Mouse (Mus musculus): ENCODE results near the gene Kif11. TPM values are rescaled to one million over a fixed set of nuclear protein-coding genes. Genes with fewer than 3 reads are reported as not detected.

The Kif11 gene
- polyA plus RNA-seq, 1 experiment from 2014 or later = 39.5 TPM

DNA sequence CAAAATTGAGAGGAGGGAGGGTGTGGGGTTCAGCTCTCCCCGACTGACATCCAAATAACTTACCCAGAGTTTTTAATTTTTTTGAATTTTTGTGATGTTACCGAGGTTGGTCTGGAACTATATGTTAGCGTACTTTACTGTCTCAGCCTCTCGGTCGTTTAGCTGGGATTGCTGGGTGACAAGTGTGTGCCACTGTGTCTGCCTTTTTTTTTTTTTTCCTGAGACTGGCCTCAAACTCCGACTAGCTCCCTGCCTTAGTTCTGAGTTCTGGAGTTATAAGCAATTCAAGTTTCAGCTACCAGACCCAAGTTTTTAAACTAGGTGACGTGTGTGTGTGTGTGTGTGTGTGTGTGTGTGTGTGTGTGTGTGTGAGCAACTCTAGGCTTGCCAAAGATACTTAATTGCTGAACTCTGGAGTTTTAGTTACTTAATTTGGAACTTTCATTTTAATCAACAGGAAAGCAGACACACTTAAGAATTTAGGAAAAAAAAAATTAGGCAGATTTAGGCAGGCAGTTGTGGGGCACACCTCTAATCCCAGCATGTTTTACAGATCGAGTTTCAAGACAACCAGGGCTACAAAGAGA, 1.3 kb downstream of the Kif11 start:
- Histone ChIP-seq H3K4me1 (peaks cover 46% of the 10 kb centered on the region), H3K4me3 (peak overlapping the region; percentile 95), H3K9ac (peak overlapping the region; percentile 87), H3K27me3 (replicated peaks) (no peaks in the 10 kb centered on the region), H3K27ac (replicated peaks) (no peak overlapping the region), H3K4me2 (peak overlapping the region; percentile 76), H3K36me3 (peaks cover 3% of the 10 kb centered on the region; the same call in 1 of the 2 replicates), H3K9me3 (no peaks in the 10 kb centered on the region)
- WGBS = 22% methylated on average over 8 of the region's 8 CpGs
- ATAC-seq (ENCODE audit: extremely low read depth, insufficient number of reproducible peaks, low FRiP score, low TSS enrichment) = no peak

DNA sequence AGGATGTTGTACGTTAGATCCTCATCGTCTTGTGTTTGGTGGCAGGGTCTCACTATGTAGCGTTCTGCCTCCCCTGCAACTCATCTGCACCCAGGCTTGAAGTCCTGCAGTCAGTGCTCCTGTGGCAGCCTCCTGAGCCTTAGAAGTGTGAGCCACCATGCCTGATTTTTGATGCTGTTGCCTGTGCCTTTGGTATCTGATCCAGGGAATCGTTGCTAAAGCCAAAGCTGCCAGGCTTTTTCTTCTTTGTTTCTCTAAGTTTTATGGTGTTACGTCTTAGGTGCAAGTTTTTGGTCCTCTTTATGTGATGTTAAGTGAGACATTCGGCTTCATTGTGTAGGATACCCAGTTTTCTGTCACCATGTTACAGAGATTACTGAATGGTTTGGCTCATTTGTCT, 2.6 kb downstream of the Kif11 start:
- Histone ChIP-seq H3K36me3 (peaks cover 3% of the 10 kb centered on the region; the same call in 1 of the 2 replicates), H3K9me3 (no peaks in the 10 kb centered on the region), H3K27me3 (replicated peaks) (no peaks in the 10 kb centered on the region), H3K4me3 (peak overlapping the region; percentile 15), H3K4me1 (peaks cover 46% of the 10 kb centered on the region), H3K4me2 (peak overlapping the region; percentile 76), H3K27ac (replicated peaks) (no peak overlapping the region), H3K9ac (peak overlapping the region; percentile 61; the same call in 1 of the 2 replicates)
- WGBS = 85% methylated on average over 6 of the region's 6 CpGs
- no peak for ATAC-seq (ENCODE audit: extremely low read depth, insufficient number of reproducible peaks, low FRiP score, low TSS enrichment)

DNA sequence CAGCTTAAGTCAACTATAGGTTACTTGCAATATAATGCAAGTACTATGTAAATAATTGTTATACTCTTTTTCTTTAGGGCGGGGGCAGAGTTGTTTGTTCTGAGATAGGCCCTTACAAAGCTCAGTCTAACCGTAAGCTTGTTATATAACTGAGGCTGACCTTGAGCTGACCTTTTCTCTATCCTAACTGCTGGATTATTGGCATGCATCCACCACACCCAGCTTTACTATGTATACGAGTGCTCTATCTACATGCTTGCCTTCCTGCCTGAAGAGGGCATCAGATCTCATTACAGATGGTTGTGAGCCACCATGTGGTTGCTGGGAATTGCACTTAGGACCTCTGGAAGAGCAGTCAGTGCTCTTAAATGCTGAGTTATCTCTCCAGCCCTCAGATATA, 9.9 kb downstream of the Kif11 start:
- Histone ChIP-seq H3K27me3 (replicated peaks) (no peaks in the 10 kb centered on the region), H3K9me3 (no peaks in the 10 kb centered on the region), H3K4me3 (no peak overlapping the region), H3K27ac (replicated peaks) (no peak overlapping the region), H3K9ac (no peak overlapping the region), H3K4me1 (no peaks in the 10 kb centered on the region), H3K36me3 (peaks cover 63% of the 10 kb centered on the region), H3K4me2 (no peak overlapping the region)
- no peak for ATAC-seq (ENCODE audit: extremely low read depth, insufficient number of reproducible peaks, low FRiP score, low TSS enrichment)
- 66% methylated on average over 3 of the region's 3 CpGs for WGBS

DNA sequence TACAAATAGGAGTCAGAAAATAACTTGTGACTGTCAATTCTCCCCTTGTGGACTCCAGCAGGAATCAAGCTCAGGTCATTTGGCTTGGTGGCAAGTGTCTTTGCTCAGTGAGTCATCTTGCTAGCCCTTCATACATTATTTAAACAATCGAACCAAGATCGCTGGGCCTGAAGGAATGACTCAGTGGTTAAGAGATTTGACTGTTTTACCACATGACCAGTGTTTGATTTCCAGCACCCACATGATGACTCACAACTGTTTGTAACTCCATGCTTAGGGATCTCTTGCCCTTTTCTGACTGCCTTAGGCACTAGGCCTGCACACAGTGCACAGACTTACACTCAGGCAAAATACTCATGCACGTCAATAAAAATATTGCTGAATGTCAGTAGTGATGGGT, 15.7 kb downstream of the Kif11 start:
- no peaks in the 10 kb centered on the region for H3K27me3 ChIP-seq (replicated peaks)
- H3K9me3 ChIP-seq = no peaks in the 10 kb centered on the region
- no peaks in the 10 kb centered on the region for H3K4me1 ChIP-seq
- no peak overlapping the region for H3K4me3 ChIP-seq
- ATAC-seq (ENCODE audit: extremely low read depth, insufficient number of reproducible peaks, low FRiP score, low TSS enrichment) = no peak
- H3K4me2 ChIP-seq = no peak overlapping the region
- H3K36me3 ChIP-seq = peaks cover 86% of the 10 kb centered on the region
- H3K27ac ChIP-seq (replicated peaks) = no peak overlapping the region
- WGBS = 96% methylated on average over 3 of the region's 3 CpGs
- no peak overlapping the region for H3K9ac ChIP-seq

DNA sequence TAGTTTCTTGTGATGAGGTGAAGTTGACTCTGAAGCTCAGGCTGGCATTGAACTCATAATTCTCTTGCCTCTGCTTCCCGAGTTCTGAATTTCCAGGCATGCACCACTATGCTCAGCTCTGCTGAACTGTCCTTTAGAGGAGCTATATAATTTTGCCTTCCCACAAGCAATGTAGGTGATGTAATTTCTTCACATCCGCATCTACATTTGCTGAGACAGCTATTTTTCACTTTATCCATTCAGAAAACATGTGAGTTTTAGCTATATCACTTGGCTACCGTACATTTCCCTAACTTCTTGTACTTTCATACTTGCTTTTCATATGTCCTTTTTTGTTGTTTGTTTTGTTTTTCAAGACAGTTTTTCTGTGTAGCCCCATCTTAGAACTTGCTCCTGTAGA, 20.1 kb downstream of the Kif11 start:
- no peaks in the 10 kb centered on the region for H3K4me1 ChIP-seq

DNA sequence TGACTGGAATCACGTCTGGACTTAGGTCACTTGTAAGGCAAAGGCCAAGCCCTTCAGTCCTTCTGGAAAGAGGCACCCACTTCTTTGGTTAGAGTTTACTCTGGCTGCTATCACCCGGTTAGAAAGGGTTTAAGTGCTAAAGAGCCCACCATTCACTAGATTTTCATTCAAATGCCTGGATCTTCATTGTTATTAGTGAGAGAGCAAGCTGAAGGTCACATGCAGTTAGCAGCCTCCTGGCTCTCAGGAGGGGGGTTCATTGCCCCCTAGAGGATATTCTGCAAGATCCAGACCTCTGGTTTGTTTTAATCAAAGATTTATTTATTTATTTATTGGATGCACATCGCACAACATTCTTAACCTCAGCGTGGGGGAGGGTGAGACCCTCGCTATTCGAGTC, 24.7 kb downstream of the Kif11 start:
- WGBS = 85% methylated on average over 6 of the region's 6 CpGs
- Histone ChIP-seq H3K9ac (no peak overlapping the region), H3K4me1 (no peaks in the 10 kb centered on the region), H3K4me2 (no peak overlapping the region), H3K9me3 (no peaks in the 10 kb centered on the region), H3K27me3 (replicated peaks) (no peaks in the 10 kb centered on the region), H3K36me3 (peaks cover 93% of the 10 kb centered on the region), H3K4me3 (no peak overlapping the region), H3K27ac (replicated peaks) (no peak overlapping the region)
- no peak for ATAC-seq (ENCODE audit: extremely low read depth, insufficient number of reproducible peaks, low FRiP score, low TSS enrichment)

More for the DNA sequence above, 20.1 kb downstream of the Kif11 start:
- 95% methylated on average over 3 of the region's 3 CpGs for WGBS
- H3K9ac ChIP-seq = no peak overlapping the region
- H3K27ac ChIP-seq (replicated peaks) = no peak overlapping the region
- H3K27me3 ChIP-seq (replicated peaks) = no peaks in the 10 kb centered on the region
- no peaks in the 10 kb centered on the region for H3K9me3 ChIP-seq
- no peak overlapping the region for H3K4me3 ChIP-seq
- H3K36me3 ChIP-seq = peaks cover 88% of the 10 kb centered on the region
- no peak overlapping the region for H3K4me2 ChIP-seq
- ATAC-seq (ENCODE audit: extremely low read depth, insufficient number of reproducible peaks, low FRiP score, low TSS enrichment) = no peak

DNA sequence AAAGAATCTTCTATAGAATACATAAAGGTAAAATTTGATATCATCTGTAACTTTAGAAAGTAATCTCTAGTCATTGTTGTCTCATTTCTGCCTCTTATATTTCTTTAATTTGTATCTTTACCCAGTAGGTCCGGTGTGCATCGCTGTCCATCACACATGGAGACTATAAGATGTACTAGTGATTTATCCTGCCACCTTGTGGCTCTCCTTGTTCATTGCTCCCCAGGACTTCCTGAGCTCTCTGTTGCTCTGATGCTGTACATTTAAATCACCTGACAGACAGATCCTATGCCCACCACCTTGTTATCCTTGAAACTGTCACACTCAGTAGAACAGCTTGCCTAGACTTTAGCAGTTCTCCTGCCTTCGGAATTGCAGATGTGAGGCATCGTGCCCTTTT, 42.1 kb downstream of the Kif11 start:
- Histone ChIP-seq H3K9ac (no peak overlapping the region), H3K36me3 (peaks cover 84% of the 10 kb centered on the region), H3K9me3 (no peaks in the 10 kb centered on the region), H3K4me3 (no peak overlapping the region), H3K27ac (replicated peaks) (no peak overlapping the region), H3K4me2 (no peak overlapping the region), H3K4me1 (no peaks in the 10 kb centered on the region), H3K27me3 (replicated peaks) (no peaks in the 10 kb centered on the region)
- WGBS = 81% methylated on average over 4 of the region's 4 CpGs
- ATAC-seq (ENCODE audit: extremely low read depth, insufficient number of reproducible peaks, low FRiP score, low TSS enrichment) = no peak

DNA sequence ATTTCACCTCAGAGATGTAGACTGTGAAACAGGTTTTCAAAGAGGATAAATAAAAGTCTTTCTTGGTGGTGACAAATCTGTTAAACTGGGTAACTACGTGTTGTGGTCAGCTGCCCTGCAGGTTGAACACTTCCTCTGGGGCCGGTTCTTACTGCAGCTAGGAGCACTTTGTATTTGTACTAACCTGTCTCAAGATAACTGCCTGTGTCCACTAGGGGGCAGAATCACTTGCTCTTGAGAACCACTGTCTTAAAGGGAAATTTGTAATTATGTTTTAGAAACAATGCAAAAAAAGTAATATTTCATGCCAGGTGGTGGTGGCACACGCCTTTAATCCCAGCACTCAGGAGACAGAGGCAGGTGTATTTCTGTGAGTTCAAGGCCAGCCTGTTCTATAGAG, 43.4 kb downstream of the Kif11 start:
- ATAC-seq (ENCODE audit: extremely low read depth, insufficient number of reproducible peaks, low FRiP score, low TSS enrichment) = no peak
- H3K4me2 ChIP-seq = no peak overlapping the region
- 44% methylated on average over 3 of the region's 3 CpGs for WGBS

DNA sequence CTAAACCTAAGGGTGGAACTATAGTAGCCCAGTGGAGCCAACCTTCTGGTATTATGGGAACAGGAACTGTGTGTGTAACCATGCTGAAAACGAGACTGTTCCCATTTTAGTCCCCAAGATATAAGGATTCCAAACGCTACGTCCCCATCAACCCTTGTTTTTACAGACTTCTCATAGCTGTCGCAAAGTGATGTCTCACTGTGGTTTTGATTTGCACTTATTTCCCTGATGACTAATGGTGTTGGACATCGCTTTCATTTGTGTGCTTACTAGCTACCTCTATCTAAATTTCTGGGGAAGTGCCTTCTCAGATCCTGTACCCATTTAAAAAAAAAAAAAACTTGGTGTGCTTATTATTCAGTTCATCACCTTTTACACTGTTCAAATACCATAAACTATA, 52.4 kb downstream of the Kif11 start:
- Histone ChIP-seq H3K27me3 (replicated peaks) (peaks cover 61% of the 10 kb centered on the region), H3K4me1 (0 out of 2 replicates have a peak, but pooled peaks cover 5% of the 10 kb centered on the region), H3K27ac (replicated peaks) (no peak overlapping the region), H3K4me3 (no peak overlapping the region), H3K36me3 (no peaks in the 10 kb centered on the region), H3K4me2 (no peak overlapping the region), H3K9me3 (0 out of 2 replicates have a peak, but pooled peaks cover 3% of the 10 kb centered on the region), H3K9ac (no peak overlapping the region)
- WGBS = 75% methylated on average over 5 of the region's 5 CpGs
- no peak for ATAC-seq (ENCODE audit: extremely low read depth, insufficient number of reproducible peaks, low FRiP score, low TSS enrichment)

More for the DNA sequence above, 43.4 kb downstream of the Kif11 start:
- Histone ChIP-seq H3K4me1 (no peaks in the 10 kb centered on the region), H3K4me3 (no peak overlapping the region), H3K27ac (replicated peaks) (no peak overlapping the region), H3K27me3 (replicated peaks) (no peaks in the 10 kb centered on the region), H3K9me3 (no peaks in the 10 kb centered on the region), H3K36me3 (peaks cover 72% of the 10 kb centered on the region), H3K9ac (no peak overlapping the region)

DNA sequence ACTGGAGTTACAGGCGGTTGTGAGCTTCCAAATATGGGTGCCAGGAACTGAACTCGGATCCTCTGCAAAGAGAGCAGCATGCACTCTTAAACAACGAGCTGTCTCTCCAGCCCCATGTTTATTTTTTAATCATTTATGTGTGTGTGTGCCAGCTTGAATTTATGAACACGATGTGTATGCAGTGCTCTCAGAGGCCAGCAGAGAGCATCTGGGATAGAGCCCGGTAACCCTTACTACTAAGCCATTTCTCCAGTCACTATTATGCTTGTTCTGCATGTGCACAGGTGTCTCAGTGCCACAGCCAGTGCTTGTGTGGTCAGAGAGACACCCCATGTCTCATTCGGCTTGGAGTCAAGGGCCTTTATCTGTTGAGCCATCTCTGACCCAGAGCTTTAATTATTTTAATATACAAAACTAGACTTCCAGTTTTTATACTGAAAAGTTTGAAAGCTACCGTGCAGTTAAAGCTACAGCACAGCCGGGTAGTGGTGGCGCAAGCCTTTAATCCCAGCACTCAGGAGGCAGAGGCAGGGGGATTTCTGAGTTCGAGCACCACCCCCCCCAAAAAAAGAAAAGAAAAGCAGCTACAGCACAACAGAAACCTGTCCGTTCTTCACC, 55.0 kb downstream of the Kif11 start:
- ATAC-seq (ENCODE audit: extremely low read depth, insufficient number of reproducible peaks, low FRiP score, low TSS enrichment) = no peak
- WGBS = 88% methylated on average over 11 of the region's 11 CpGs
- Histone ChIP-seq H3K4me2 (no peak overlapping the region), H3K27me3 (replicated peaks) (peaks cover 87% of the 10 kb centered on the region), H3K27ac (replicated peaks) (no peak overlapping the region), H3K36me3 (no peaks in the 10 kb centered on the region), H3K9me3 (0 out of 2 replicates have a peak, but pooled peaks cover 3% of the 10 kb centered on the region), H3K9ac (no peak overlapping the region), H3K4me3 (no peak overlapping the region), H3K4me1 (peaks cover 25% of the 10 kb centered on the region)

DNA sequence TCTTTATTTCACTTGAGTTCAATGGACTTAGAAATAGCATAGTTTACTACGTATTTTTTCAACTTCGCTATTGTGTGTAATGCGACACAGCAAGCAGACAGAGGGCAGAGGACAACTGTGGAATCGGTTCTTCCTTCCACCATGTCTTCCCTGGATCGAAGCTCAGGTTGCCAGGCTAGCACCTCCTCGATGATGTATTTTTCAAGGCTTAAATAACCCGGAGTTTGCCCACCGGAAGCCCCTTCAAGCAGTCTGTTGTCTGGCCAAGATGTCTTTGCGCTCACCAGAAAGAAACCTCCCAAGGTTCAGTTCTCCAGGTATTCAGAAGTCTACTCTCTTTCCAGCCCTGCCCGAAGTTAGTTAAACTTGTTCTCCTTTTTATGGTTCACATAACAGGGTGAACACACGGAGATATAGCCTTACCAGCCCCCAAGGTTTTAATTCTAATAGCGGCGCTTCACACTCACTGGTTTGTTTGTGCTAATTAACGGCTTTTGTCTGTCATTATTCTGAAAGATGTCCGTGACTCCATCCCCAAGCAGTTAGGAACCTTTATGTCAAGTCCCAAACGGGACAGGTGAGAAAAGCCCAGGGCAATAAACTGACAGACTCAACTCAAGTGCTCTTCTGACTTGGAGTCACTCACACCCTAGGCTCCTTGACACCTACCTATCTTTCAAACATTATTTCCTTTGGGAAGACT, 56.8 kb downstream of the Kif11 start:
- 20% methylated on average over 16 of the region's 16 CpGs for WGBS
- no peak overlapping the region for H3K27ac ChIP-seq (replicated peaks)
- H3K36me3 ChIP-seq = no peaks in the 10 kb centered on the region
- H3K27me3 ChIP-seq (replicated peaks) = peaks cover 97% of the 10 kb centered on the region
- no peak overlapping the region for H3K9ac ChIP-seq
- no peak for ATAC-seq (ENCODE audit: extremely low read depth, insufficient number of reproducible peaks, low FRiP score, low TSS enrichment)
- 0 out of 2 replicates have a peak, but pooled peaks cover 3% of the 10 kb centered on the region for H3K9me3 ChIP-seq
- peak overlapping the region; percentile 73 for H3K4me3 ChIP-seq
- peaks cover 34% of the 10 kb centered on the region for H3K4me1 ChIP-seq
- peak overlapping the region; percentile 89 for H3K4me2 ChIP-seq

All from heart, embryonic 13.5 days (tissue).